Mouse (Mus musculus): ENCODE results near the gene Prg2. TPM values are rescaled to one million over a fixed set of nuclear protein-coding genes. Genes with fewer than 3 reads are reported as not detected.
A peak's percentile ranks its signal among the peaks of the same experiment; 100 is the strongest.

Gene Prg2
- polyA plus RNA-seq (2015; fragmentation: Nextera tagmentation; extraction: Ambion mirVana) = 0.25 and 0.48 TPM in 2 replicates

DNA sequence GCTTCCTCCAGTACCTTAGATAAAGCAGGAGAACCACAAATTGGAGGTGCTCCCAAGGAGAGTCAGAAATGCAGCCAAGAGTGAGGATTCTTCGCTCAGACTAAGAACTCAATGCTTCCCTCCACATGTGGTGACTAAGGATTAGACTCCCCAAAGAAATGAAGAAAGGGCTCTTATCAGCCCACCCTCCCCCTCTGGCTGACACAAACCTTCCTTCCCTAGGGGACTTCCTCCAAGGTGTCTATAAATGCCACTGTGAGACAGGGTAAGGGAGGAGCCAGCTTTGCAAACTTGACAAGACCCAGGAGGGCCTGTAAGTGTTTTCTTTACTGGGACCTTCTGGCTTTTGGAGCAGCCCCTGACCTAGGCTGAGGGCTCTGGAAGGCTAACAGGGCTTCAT is at the start of gene Prg2:
Gene Prg2, plus strand, starts transcription at position 274 of the 400 bp plus-strand sequence.
- Histone ChIP-seq H3K27ac (no peak within 1 kb of the TSS), H3K4me3 (no peak within 1 kb of the TSS), H3K9me3 (no peaks in the 10 kb centered on the region), H3K4me2 (no peak within 1 kb of the TSS), H3K9ac (no peak within 1 kb of the TSS), H3K4me1 (replicated peaks) (no peaks in the 10 kb centered on the region), H3K36me3 (no peaks in the 10 kb centered on the region), H3K27me3 (no peaks in the 10 kb centered on the region)
- ATAC-seq (ENCODE audit: low FRiP score) = no peak
- 59% methylated on average over 1 of the region's 1 CpGs for WGBS

- Histone ChIP-seq H3K4me3 (no peak overlapping the region), H3K4me1 (replicated peaks) (peaks cover 3% of the 10 kb centered on the region; the same call in 1 of the 2 replicates), H3K27ac (no peak overlapping the region), H3K27me3 (no peaks in the 10 kb centered on the region), H3K9ac (no peak overlapping the region), H3K9me3 (no peaks in the 10 kb centered on the region), H3K4me2 (no peak overlapping the region), H3K36me3 (no peaks in the 10 kb centered on the region)
- no peak for ATAC-seq (ENCODE audit: low FRiP score)
- WGBS = 78% methylated on average over 8 of the region's 8 CpGs
Measured at GRCm38 (mm10) chr2:84933992-84934648, 46.1 kb upstream of the Prg2 start.

DNA sequence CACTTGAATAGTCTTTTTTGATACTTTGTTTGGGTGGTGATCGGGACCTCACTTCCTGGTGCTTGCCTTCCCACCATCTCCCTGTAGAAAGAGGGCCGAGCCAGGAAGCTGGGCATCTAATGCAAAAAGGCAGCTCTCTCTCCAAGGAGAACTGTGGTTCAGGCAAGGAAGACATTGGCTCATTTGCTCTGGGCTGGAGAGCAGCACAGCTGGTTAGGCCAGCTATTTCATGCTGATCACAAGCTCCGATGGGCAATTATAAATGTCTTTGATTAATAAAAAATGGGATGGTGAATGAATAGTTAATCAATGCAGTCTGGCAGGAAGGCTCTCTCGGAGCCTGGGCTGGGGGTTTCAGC is 45.6 kb upstream of the Prg2 start:
- Histone ChIP-seq H3K27me3 (no peaks in the 10 kb centered on the region), H3K27ac (no peak overlapping the region), H3K4me1 (replicated peaks) (peaks cover 3% of the 10 kb centered on the region; the same call in 1 of the 2 replicates), H3K36me3 (no peaks in the 10 kb centered on the region), H3K4me2 (no peak overlapping the region), H3K9me3 (no peaks in the 10 kb centered on the region), H3K9ac (no peak overlapping the region), H3K4me3 (no peak overlapping the region)
- 48% methylated on average over 4 of the region's 4 CpGs for WGBS
- ATAC-seq (ENCODE audit: low FRiP score) = peak; percentile 19; the same call in 1 of the 2 replicates

DNA sequence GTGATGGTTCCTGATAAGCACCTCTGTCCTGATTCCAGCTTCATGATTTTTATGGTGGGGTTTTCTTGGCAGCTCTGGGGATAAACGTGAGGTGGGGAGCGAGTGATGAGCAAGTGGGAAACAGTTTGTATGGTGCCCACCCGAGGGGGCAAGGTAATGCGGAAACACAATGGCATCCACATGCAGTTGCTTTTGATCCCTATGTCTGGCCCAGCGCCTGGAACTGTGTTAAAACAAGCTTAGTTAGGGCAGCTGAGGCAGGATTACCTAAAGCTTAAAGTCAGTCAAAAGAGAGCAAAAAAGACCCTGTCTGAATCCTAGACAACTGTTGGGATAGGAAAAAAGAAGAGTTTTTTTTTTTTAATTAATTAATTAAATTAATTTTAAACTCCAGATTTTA is 45.2 kb upstream of the Prg2 start:
- no peak overlapping the region for H3K4me2 ChIP-seq
- no peaks in the 10 kb centered on the region for H3K9me3 ChIP-seq
- H3K4me3 ChIP-seq = no peak overlapping the region
- 78% methylated on average over 5 of the region's 5 CpGs for WGBS
- H3K36me3 ChIP-seq = no peaks in the 10 kb centered on the region
- no peak overlapping the region for H3K27ac ChIP-seq
- no peak overlapping the region for H3K9ac ChIP-seq
- no peaks in the 10 kb centered on the region for H3K27me3 ChIP-seq
- 0 out of 2 replicates have a peak, but pooled peaks have one; percentile 10 for ATAC-seq (ENCODE audit: low FRiP score)
- peaks cover 3% of the 10 kb centered on the region; the same call in 1 of the 2 replicates for H3K4me1 ChIP-seq (replicated peaks)

GRCm38 (mm10) chr2:84936474-84937429 is 43.5 kb upstream of the Prg2 start, which contains the start of gene Slc43a3:
Slc43a3 (plus strand) TSS chr2:84936579.
- Histone ChIP-seq H3K9me3 (no peaks in the 10 kb centered on the region), H3K4me3 (peak within 1 kb of the TSS; percentile 32), H3K9ac (no peak within 1 kb of the TSS), H3K27ac (no peak within 1 kb of the TSS), H3K27me3 (no peaks in the 10 kb centered on the region), H3K36me3 (no peaks in the 10 kb centered on the region), H3K4me2 (peak within 1 kb of the TSS; percentile 52), H3K4me1 (replicated peaks) (peaks cover 3% of the 10 kb centered on the region; the same call in 1 of the 2 replicates)
- peak; percentile 85 for ATAC-seq (ENCODE audit: low FRiP score)
- 23% methylated on average over 38 of the region's 38 CpGs for WGBS

- H3K27ac ChIP-seq = no peak overlapping the region
- 69% methylated on average over 3 of the region's 3 CpGs for WGBS
- no peaks in the 10 kb centered on the region for H3K36me3 ChIP-seq
- no peak for ATAC-seq (ENCODE audit: low FRiP score)
- H3K9ac ChIP-seq = no peak overlapping the region
- no peaks in the 10 kb centered on the region for H3K9me3 ChIP-seq
- peaks cover 3% of the 10 kb centered on the region; the same call in 1 of the 2 replicates for H3K4me1 ChIP-seq (replicated peaks)
- no peak overlapping the region for H3K4me3 ChIP-seq
- peak overlapping the region; percentile 52 for H3K4me2 ChIP-seq
- H3K27me3 ChIP-seq = no peaks in the 10 kb centered on the region
Measured at GRCm38 (mm10) chr2:84937491-84938150, 42.6 kb upstream of the Prg2 start.

DNA sequence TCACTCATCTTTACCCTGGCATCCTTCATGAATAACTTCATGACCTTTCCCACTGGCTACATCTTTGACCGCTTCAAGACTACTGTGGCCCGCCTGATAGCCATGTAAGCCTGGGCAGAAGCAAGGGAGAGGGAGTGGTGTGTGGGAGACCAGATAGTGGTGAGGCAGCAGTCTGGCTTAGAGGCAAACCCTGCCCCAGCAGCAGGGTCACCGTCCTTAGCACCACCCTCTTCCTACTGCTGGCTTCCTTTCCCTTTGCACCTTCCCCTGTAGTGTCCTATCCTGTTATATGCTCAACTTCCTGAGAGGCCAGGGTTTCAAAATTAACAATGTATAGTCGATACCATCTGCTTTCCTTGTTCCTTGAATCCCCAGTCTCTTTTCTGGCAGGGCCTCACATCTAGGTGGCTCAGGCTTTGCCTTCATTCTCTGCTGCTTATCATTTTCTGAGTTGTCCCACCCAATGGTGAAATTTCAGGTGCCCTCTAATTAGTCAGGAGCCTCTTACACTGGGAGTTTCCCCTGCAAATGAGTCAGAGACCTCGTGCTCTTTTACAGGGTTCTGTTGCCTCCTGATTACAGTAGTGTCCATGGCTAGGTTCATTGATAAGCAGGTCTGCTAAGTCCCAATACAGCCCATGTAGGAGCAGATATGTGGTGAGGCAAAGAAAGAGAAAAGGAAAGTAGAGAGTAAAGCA is 41.9 kb upstream of the Prg2 start:
- WGBS = 90% methylated on average over 5 of the region's 5 CpGs
- 0 out of 2 replicates have a peak overlapping the region, but pooled peaks have one; percentile 52 for H3K4me2 ChIP-seq

DNA sequence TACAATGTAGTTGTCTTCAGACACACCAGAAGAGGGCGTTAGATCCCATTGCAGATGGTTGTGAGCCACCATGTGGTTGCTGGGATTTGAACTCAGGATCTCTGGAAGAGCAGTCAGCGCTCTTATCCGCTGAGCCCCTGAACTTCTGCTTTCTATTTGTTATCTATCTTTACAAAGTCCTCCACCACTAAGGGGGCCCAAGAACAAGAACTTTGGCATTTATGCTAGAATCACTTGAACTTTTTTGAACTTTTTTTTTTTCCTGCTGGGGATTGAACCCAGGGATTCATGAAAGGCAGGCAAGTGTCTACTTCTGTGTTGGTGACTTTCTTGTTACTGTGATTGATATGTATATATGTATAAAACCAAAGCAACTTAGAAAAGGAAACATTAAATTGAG is 41.0 kb upstream of the Prg2 start:
- WGBS = 85% methylated on average over 3 of the region's 3 CpGs
- Histone ChIP-seq H3K27ac (no peak overlapping the region), H3K9ac (no peak overlapping the region), H3K36me3 (no peaks in the 10 kb centered on the region), H3K9me3 (no peaks in the 10 kb centered on the region), H3K27me3 (no peaks in the 10 kb centered on the region), H3K4me3 (no peak overlapping the region), H3K4me1 (replicated peaks) (peaks cover 3% of the 10 kb centered on the region; the same call in 1 of the 2 replicates), H3K4me2 (no peak overlapping the region)
- no peak for ATAC-seq (ENCODE audit: low FRiP score)

More for the DNA sequence above, 41.9 kb upstream of the Prg2 start:
- peaks cover 3% of the 10 kb centered on the region; the same call in 1 of the 2 replicates for H3K4me1 ChIP-seq (replicated peaks)
- H3K4me3 ChIP-seq = no peak overlapping the region
- H3K9me3 ChIP-seq = no peaks in the 10 kb centered on the region
- ATAC-seq (ENCODE audit: low FRiP score) = no peak
- no peaks in the 10 kb centered on the region for H3K36me3 ChIP-seq
- no peaks in the 10 kb centered on the region for H3K27me3 ChIP-seq
- no peak overlapping the region for H3K9ac ChIP-seq
- no peak overlapping the region for H3K27ac ChIP-seq

DNA sequence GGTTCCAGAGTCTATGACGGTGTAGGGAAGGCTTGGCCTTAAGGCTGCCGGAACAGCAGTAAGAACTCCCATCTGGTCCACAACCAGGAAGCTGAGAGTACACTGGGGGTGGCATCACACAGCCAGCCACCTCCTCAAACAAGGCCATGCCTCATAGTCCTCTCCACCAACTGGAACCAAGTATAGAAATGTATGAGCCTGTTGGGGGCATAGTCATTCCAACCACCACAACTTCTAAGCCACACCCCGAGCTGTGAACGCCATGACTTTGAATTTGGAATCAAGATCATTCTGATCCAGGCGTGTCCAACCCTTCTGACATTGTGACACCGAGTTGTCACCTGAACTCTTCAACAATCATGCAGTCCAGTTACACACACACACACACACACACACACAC is 40.5 kb upstream of the Prg2 start:
- no peak overlapping the region for H3K9ac ChIP-seq
- H3K9me3 ChIP-seq = no peaks in the 10 kb centered on the region
- no peaks in the 10 kb centered on the region for H3K27me3 ChIP-seq
- 94% methylated on average over 6 of the region's 6 CpGs for WGBS
- no peak overlapping the region for H3K4me2 ChIP-seq
- H3K36me3 ChIP-seq = no peaks in the 10 kb centered on the region
- no peak for ATAC-seq (ENCODE audit: low FRiP score)
- no peak overlapping the region for H3K27ac ChIP-seq
- peaks cover 2% of the 10 kb centered on the region; the same call in 1 of the 2 replicates for H3K4me1 ChIP-seq (replicated peaks)
- H3K4me3 ChIP-seq = no peak overlapping the region

DNA sequence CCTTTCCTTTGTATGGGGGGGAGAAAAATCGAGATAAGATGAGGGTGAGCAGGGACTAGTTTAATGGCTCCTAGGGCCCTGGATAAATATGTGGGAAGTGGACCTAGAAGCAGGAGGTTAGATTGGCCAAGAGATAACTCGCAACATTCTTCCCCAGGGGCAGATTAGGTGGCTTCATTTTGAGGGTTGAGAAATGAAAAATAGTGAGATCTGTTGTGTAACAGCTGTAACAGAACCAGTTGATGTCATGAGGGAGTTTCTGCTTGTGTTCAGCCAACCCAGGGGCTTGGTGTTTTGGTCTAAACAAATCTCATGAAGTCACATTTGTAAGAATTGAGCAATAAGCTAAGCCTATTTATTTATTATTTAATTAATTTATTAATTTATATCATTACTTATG is 38.9 kb upstream of the Prg2 start:
- Histone ChIP-seq H3K27me3 (no peaks in the 10 kb centered on the region), H3K4me3 (no peak overlapping the region), H3K36me3 (no peaks in the 10 kb centered on the region), H3K9me3 (no peaks in the 10 kb centered on the region), H3K4me2 (no peak overlapping the region), H3K9ac (no peak overlapping the region), H3K4me1 (replicated peaks) (no peaks in the 10 kb centered on the region; the same call in 1 of the 2 replicates), H3K27ac (no peak overlapping the region)
- 76% methylated on average over 2 of the region's 2 CpGs for WGBS
- ATAC-seq (ENCODE audit: low FRiP score) = no peak

DNA sequence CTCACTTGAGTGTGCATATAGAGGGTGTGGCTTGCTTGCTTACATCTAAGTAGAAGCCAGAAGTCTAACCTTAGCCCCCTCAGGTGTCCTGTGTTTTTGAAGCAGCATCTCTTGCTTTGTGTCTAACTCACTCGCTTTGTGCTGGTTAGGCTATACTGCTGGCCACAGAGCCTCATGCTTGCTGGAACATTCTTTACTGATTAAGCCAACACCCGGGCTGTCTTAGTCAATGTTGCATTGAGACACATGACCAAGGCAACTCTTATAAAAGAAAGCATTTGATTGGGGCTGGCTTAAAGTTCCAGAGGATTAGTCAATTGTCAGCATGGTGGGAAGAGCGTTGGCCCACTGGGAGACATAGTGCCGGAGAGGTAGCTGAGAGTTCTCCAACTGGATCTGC is 38.5 kb upstream of the Prg2 start:
- Histone ChIP-seq H3K9me3 (no peaks in the 10 kb centered on the region), H3K27me3 (no peaks in the 10 kb centered on the region), H3K4me1 (replicated peaks) (no peaks in the 10 kb centered on the region; the same call in 1 of the 2 replicates), H3K27ac (no peak overlapping the region), H3K9ac (no peak overlapping the region), H3K36me3 (no peaks in the 10 kb centered on the region), H3K4me3 (no peak overlapping the region), H3K4me2 (no peak overlapping the region)
- 92% methylated on average over 4 of the region's 4 CpGs for WGBS
- no peak for ATAC-seq (ENCODE audit: low FRiP score)
